Mouse (Mus musculus) MEL (cell line): Measurements from ENCODE around the gene Atxn7.

Experiments used
- CTCF ChIP-seq, 3 experiments: IDR thresholded peaks in 2 of 3; conservative IDR thresholded peaks in 1 of 3; 2 replicates each; pipeline ENCODE4 v1.5.1; 2011 to 2012; ENCODE audit warnings: low read length in 3 of 3, low read depth in 2 of 3, mild to moderate bottlenecking in 2 of 3, improper control_type of control experiment in 1 of 3, inconsistent platforms in 1 of 3, mixed read lengths in 1 of 3, moderate library complexity in 1 of 3; ENCODE audit not compliant: control insufficient read depth in 1 of 3, insufficient read depth in 1 of 3, poor library complexity in 1 of 3, severe bottlenecking in 1 of 3
- EP300 ChIP-seq, 2 experiments: IDR thresholded peaks; 2 replicates each; pipeline ENCODE4 v1.6.1; 2011; ENCODE audit warnings: improper control_type of control experiment in 2 of 2, low read length in 2 of 2, low read depth in 1 of 2, mild to moderate bottlenecking in 1 of 2
- GABPA ChIP-seq: IDR thresholded peaks from 2 replicates; pipeline ENCODE4 v1.6.1; 2012; ENCODE audit warnings: low read depth, mild to moderate bottlenecking, inconsistent platforms, low read length, improper control_type of control experiment, moderate library complexity
- GATA1 ChIP-seq: IDR thresholded peaks from 2 replicates; pipeline ENCODE4 v1.6.1; 2011; ENCODE audit warnings: low read depth, low read length, improper control_type of control experiment
- MAX ChIP-seq: IDR thresholded peaks from 2 replicates; pipeline ENCODE4 v1.6.1; 2011; ENCODE audit warnings: low read length, improper control_type of control experiment
- MEF2A ChIP-seq: IDR thresholded peaks from 2 replicates; pipeline ENCODE4 v1.6.1; 2014; ENCODE audit warnings: low read depth, mild to moderate bottlenecking, inconsistent platforms, low read length, improper control_type of control experiment; ENCODE audit not compliant: poor library complexity, insufficient replicate concordance, severe bottlenecking; ENCODE audit errors: extremely low read depth
- MYB ChIP-seq: IDR thresholded peaks from 2 replicates; pipeline ENCODE4 v1.6.1; 2011; ENCODE audit warnings: mild to moderate bottlenecking, low read depth, low read length, improper control_type of control experiment
- MYC ChIP-seq: IDR thresholded peaks from 2 replicates; pipeline ENCODE4 v1.6.1; 2011; ENCODE audit warnings: low read depth, mild to moderate bottlenecking, low read length, improper control_type of control experiment, moderate library complexity
- POLR2A ChIP-seq, 2 experiments: IDR thresholded peaks; 2 replicates each; pipeline ENCODE4 v1.6.1; 2011 to 2012; ENCODE audit warnings: low read length in 2 of 2, mild to moderate bottlenecking in 2 of 2, control low read depth in 1 of 2, improper control_type of control experiment in 1 of 2, low read depth in 1 of 2, moderate library complexity in 1 of 2; ENCODE audit not compliant: control insufficient read depth in 1 of 2, insufficient read depth in 1 of 2, poor library complexity in 1 of 2
- SIN3A ChIP-seq: IDR thresholded peaks from 2 replicates; pipeline ENCODE4 v1.6.1; 2012; ENCODE audit warnings: low read length, improper control_type of control experiment, inconsistent platforms
- ZMIZ1 ChIP-seq: IDR thresholded peaks from 2 replicates; pipeline ENCODE4 v1.6.1; 2012; ENCODE audit warnings: low read depth, mild to moderate bottlenecking, inconsistent platforms, low read length, improper control_type of control experiment, moderate library complexity

- TF ChIP-seq GATA1 (no peak), POLR2A (IDR thresholded peaks at IDR 0.05; ENCODE audit: control insufficient read depth in 1 of 2, insufficient read depth in 1 of 2, low read depth in 1 of 2, low read length in 2 of 2, poor library complexity in 1 of 2) (no peak; a peak in 2 of 4 replicates), CTCF (IDR thresholded peaks at IDR 0.05 in 2 of 3, conservative IDR thresholded peaks at IDR 0.05 in 1 of 3; ENCODE audit: control insufficient read depth in 1 of 3, insufficient read depth in 1 of 3, low read depth in 2 of 3, low read length in 3 of 3, poor library complexity in 1 of 3, severe bottlenecking in 1 of 3) (no peak), GABPA (no peak), SIN3A (peak; percentile 36), EP300 (IDR thresholded peaks at IDR 0.05; ENCODE audit: low read depth in 1 of 2, low read length in 2 of 2) (no peak), MAX (no peak; the same call in 1 of the 2 replicates), MYB (no peak), ZMIZ1 (no peak), MEF2A (no peak), MYC (no peak)
These were observed at the start of gene Atxn7, which contains the start of gene Thoc7 for GRCm38 (mm10) chr14:13961401-13962112.
